9 mouse cellular contexts compared by ENCODE assay signal in the genomic region with DNA sequence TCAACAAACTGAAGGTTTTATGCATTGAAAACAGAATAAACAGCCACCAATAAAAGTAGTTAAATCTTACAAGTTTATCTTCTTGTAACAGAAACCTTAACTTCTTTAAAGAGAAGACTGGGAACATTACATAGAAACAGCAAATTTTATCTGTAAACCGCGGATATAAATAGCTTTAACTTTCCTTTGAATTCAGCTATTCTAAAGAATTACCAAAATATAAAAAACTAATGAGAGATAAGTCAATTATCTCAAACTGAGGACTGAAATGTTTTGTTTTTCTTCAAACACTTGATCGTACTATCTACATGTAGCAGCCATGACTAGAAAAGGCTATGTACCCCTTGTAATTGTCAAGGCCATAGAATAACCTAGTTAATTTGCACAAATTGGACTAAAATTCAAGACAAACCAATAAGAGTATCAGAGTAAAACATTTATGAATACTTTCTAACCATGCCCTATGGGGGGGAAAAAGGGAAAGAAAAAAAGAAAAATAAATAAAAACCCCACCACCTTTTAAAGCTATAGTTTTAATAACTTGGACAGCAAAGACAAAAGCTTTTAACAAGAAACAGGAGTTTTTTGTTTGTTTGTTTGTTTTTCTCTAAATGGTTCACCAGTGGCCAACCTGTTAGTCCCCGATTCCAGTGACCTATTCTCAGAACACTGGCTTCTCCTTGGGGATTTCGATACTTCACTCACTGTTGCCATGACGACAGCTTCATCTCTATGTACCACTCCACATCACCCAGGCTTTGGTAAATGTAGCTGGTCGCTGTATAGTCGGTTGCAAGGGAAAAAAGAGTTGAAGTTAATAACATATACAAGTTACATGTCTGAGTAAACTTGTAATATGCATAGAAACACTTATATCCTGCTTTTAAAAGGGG. TPM values are rescaled to one million over a fixed set of nuclear protein-coding genes. Genes with fewer than 3 reads are reported as not detected.
DNase-seq lines count a peak whose midpoint lies in the region; ATAC-seq and TF ChIP-seq lines count a peak whose summit lies in the region.
"Had no signal": no experiment of that assay in that cellular context is flagged by ENCODE, and none has a peak within 500 bp of the region (broad histone marks: within the 10 kb centered on the region; RNA-seq: fewer than 3 reads in every experiment).

No protein-coding gene starts in this region.

- 0 out of 2 replicates have a peak overlapping the region, but pooled peaks have one; percentile 17 for H3K4me3 ChIP-seq in heart, embryonic 12.5 days
- no peak overlapping the region for H3K4me3 ChIP-seq in ES-Bruce4 (ENCODE audit: low read depth, low read length)
- no peak overlapping the region for H3K4me3 ChIP-seq in embryonic facial prominence, embryonic 14.5 days (ENCODE audit: low read depth, low read length)
- H3K4me3 ChIP-seq in liver, embryonic 15.5 days (replicated peaks), result peak overlapping the region; percentile 25; the same call in 1 of the 2 replicates

- no peak for TF ChIP-seq EP300 in ES-Bruce4 (IDR thresholded peaks at IDR 0.05; ENCODE audit: insufficient read depth, low read depth, low read length)

- H3K27me3 ChIP-seq in heart, embryonic 12.5 days (replicated peaks), result no peaks in the 10 kb centered on the region
- no peaks in the 10 kb centered on the region for H3K27me3 ChIP-seq in ES-Bruce4 (ENCODE audit: control insufficient read depth, insufficient read depth, low read length, poor library complexity, severe bottlenecking)
- H3K27me3 ChIP-seq in embryonic facial prominence, embryonic 14.5 days (replicated peaks; ENCODE audit: control insufficient read depth, insufficient read depth, low read length), result no peaks in the 10 kb centered on the region
- no peaks in the 10 kb centered on the region for H3K27me3 ChIP-seq in liver, embryonic 15.5 days
- H3K27me3 ChIP-seq: Patski had no signal

- no peak for ATAC-seq in heart, embryonic 12.5 days (ENCODE audit: insufficient number of reproducible peaks, low FRiP score)
- ATAC-seq in embryonic facial prominence, embryonic 14.5 days (ENCODE audit: low read depth), result no peak
- ATAC-seq in liver, embryonic 15.5 days (ENCODE audit: insufficient read depth), result no peak
- no peak for ATAC-seq in cerebellum, adult (ENCODE audit: insufficient number of reproducible peaks, low FRiP score, low TSS enrichment)
- ATAC-seq: Patski had no signal

- H3K9me3 ChIP-seq in heart, embryonic 12.5 days (replicated peaks), result no peaks in the 10 kb centered on the region
- H3K9me3 ChIP-seq in ES-Bruce4 (replicated peaks; ENCODE audit: control insufficient read depth, insufficient read depth, low read length, poor library complexity, severe bottlenecking), result no peaks in the 10 kb centered on the region
- no peaks in the 10 kb centered on the region for H3K9me3 ChIP-seq in embryonic facial prominence, embryonic 14.5 days (ENCODE audit: control insufficient read depth, low read length)
- H3K9me3 ChIP-seq in liver, embryonic 15.5 days (replicated peaks), result no peaks in the 10 kb centered on the region

- H3K4me2 ChIP-seq in heart, embryonic 12.5 days, result peak overlapping the region; percentile 47
- H3K4me2 ChIP-seq in embryonic facial prominence, embryonic 14.5 days (ENCODE audit: low read depth, low read length), result peak overlapping the region; percentile 25; the same call in 1 of the 2 replicates
- peak overlapping the region; percentile 54 for H3K4me2 ChIP-seq in liver, embryonic 15.5 days

- H3K36me3 ChIP-seq in heart, embryonic 12.5 days, result peaks cover 39% of the 10 kb centered on the region
- peaks cover 64% of the 10 kb centered on the region for H3K36me3 ChIP-seq in ES-Bruce4 (ENCODE audit: control insufficient read depth, insufficient read depth, low read length, poor library complexity, severe bottlenecking)
- H3K36me3 ChIP-seq in embryonic facial prominence, embryonic 14.5 days (ENCODE audit: control insufficient read depth, insufficient read depth, low read length), result peaks cover 64% of the 10 kb centered on the region
- peaks cover 60% of the 10 kb centered on the region for H3K36me3 ChIP-seq in liver, embryonic 15.5 days (replicated peaks)

- H3K4me1 ChIP-seq in heart, embryonic 12.5 days (replicated peaks), result peaks cover 20% of the 10 kb centered on the region
- H3K4me1 ChIP-seq in ES-Bruce4 (ENCODE audit: control insufficient read depth, insufficient read depth, low read length), result peaks cover 4% of the 10 kb centered on the region
- H3K4me1 ChIP-seq in embryonic facial prominence, embryonic 14.5 days (ENCODE audit: control insufficient read depth, insufficient read depth, low read length), result peaks cover 39% of the 10 kb centered on the region
- peaks cover 49% of the 10 kb centered on the region for H3K4me1 ChIP-seq in liver, embryonic 15.5 days (replicated peaks)

- TF ChIP-seq CTCF in ES-Bruce4 (IDR thresholded peaks at IDR 0.05; ENCODE audit: low read depth, low read length), result no peak

- no peak for DNase-seq in heart, postnatal 4 days
- peak; percentile 59 for DNase-seq in embryonic facial prominence, embryonic 14.5 days (ENCODE audit: low spot score)
- no peak for DNase-seq in adrenal gland, adult 18-20 months (ENCODE audit: low spot score in 2 of 2)
- DNase-seq in right cerebral cortex, postnatal 4 days, result no peak

- TF ChIP-seq POLR2A in ES-Bruce4 (IDR thresholded peaks at IDR 0.05; ENCODE audit: insufficient read depth, low read length), result no peak

- H3K27ac ChIP-seq in heart, embryonic 12.5 days (ENCODE audit: poor library complexity, severe bottlenecking), result no peak overlapping the region
- H3K27ac ChIP-seq in ES-Bruce4 (ENCODE audit: insufficient read depth, low read length), result no peak overlapping the region
- H3K27ac ChIP-seq in embryonic facial prominence, embryonic 14.5 days (replicated peaks; ENCODE audit: low read depth, low read length), result no peak overlapping the region
- no peak overlapping the region for H3K27ac ChIP-seq in liver, embryonic 15.5 days (replicated peaks)

- no peak overlapping the region for H3K9ac ChIP-seq in heart, embryonic 12.5 days
- H3K9ac ChIP-seq in ES-Bruce4 (ENCODE audit: low read depth, poor library complexity, severe bottlenecking), result 0 out of 2 replicates have a peak overlapping the region, but pooled peaks have one; percentile 23
- no peak overlapping the region for H3K9ac ChIP-seq in embryonic facial prominence, embryonic 14.5 days (ENCODE audit: low read depth, low read length)
- no peak overlapping the region for H3K9ac ChIP-seq in liver, embryonic 15.5 days

- 61% methylated on average over 8 of the region's 8 CpGs for WGBS in heart, embryonic 12.5 days
- WGBS in embryonic facial prominence, embryonic 14.5 days, result 64% methylated on average over 8 of the region's 8 CpGs
- WGBS in liver, embryonic 15.5 days (ENCODE audit: insufficient replicate concordance), result 60% methylated on average over 8 of the region's 8 CpGs

RNA-seq across cellular contexts. Expression of gene Ccnl1, which starts 3.3 kb away (rescaled TPM):
- 89.8 and 102 TPM in 2 replicates for polyA plus RNA-seq in heart, embryonic 12.5 days (2016; fragmentation: Nextera tagmentation; extraction: Ambion mirVana)
- total RNA-seq in heart, postnatal 4 days (2021), result 10 to 100 TPM; 43.3 to 49.6 TPM
- 115 and 117 TPM in 2 replicates for polyA plus RNA-seq in ES-Bruce4 (2011; ENCODE audit: insufficient read depth, insufficient read length, low read depth, missing spikeins)
- polyA plus RNA-seq in embryonic facial prominence, embryonic 14.5 days (2014; fragmentation: Nextera tagmentation; extraction: Ambion mirVana), result 101 and 105 TPM in 2 replicates
- polyA plus RNA-seq in liver, embryonic 15.5 days (2015; fragmentation: Nextera tagmentation; extraction: Ambion mirVana), result 45.2 and 48.0 TPM in 2 replicates
- 100 to 1,000 TPM in 1 of 2 experiments, 10 to 100 TPM in 1; 89.0 to 102 TPM for total RNA-seq in adrenal gland, adult 18-20 months (2021)

Comparison
In these comparisons a context has a peak if more than half of its experiments do, and no peak if none do; other contexts are left out.
1. H3K4me3 ChIP-seq: peak in heart, embryonic 12.5 days (single experiment) and liver, embryonic 15.5 days (single experiment); none in ES-Bruce4 (single experiment) and embryonic facial prominence, embryonic 14.5 days (single experiment).
2. Peak in every context shown above with its lines, with median percentiles within 50 percentile points of each other: H3K4me2 ChIP-seq.